Mouse (Mus musculus) midbrain, embryonic 14.5 days (tissue): ENCODE data around the gene Ptpn22. TPM values are rescaled to one million over a fixed set of nuclear protein-coding genes. Genes with fewer than 3 reads are reported as not detected.

ENCODE experiments used
- ATAC-seq: fragments of 200-750 bp; cut with Nextera tagmentation; 2 replicates; pipeline ENCODE4 v1.8.0; 2017; ENCODE audit warnings: moderate number of reproducible peaks, moderate library complexity; ENCODE audit not compliant: low FRiP score, low TSS enrichment
- DNase-seq: peaks from one replicate; pipeline ENCODE4 v3.0.0-alpha.2; 2015
- H3K27ac ChIP-seq: fragments of 300-500 bp; sonication (generic); replicated peaks from 2 replicates; pipeline ENCODE4 v1.5.1; 2014; ENCODE audit warnings: mild to moderate bottlenecking, low read depth, low read length, moderate library complexity
- H3K27me3 ChIP-seq: fragments of 300-500 bp; sonication (generic); 2 replicates; pipeline ENCODE4 v1.6.1; 2014; ENCODE audit warnings: low read length, control low read depth, mixed read lengths; ENCODE audit not compliant: control insufficient read depth, insufficient read depth
- H3K36me3 ChIP-seq: fragments of 300-500 bp; sonication (generic); 2 replicates; pipeline ENCODE4 v1.6.1; 2014; ENCODE audit warnings: low read length, control low read depth; ENCODE audit not compliant: control insufficient read depth, insufficient read depth
- H3K4me1 ChIP-seq: fragments of 300-500 bp; sonication (generic); 2 replicates; pipeline ENCODE4 v1.6.1; 2014; ENCODE audit warnings: mild to moderate bottlenecking, antibody characterized with exemption, low read length, control low read depth; ENCODE audit not compliant: control insufficient read depth, insufficient read depth
- H3K4me2 ChIP-seq: fragments of 300-500 bp; sonication (generic); 2 replicates; pipeline ENCODE4 v1.6.1; 2014; ENCODE audit warnings: mild to moderate bottlenecking, low read length, moderate library complexity
- H3K4me3 ChIP-seq: fragments of 300-500 bp; sonication (generic); replicated peaks from 2 replicates; pipeline ENCODE4 v1.5.1; 2014; ENCODE audit warnings: low read depth, low read length
- H3K9ac ChIP-seq: fragments of 300-500 bp; sonication (generic); replicated peaks from 2 replicates; pipeline ENCODE4 v1.6.1; 2014; ENCODE audit warnings: mild to moderate bottlenecking, low read length, moderate library complexity
- H3K9me3 ChIP-seq: fragments of 300-500 bp; sonication (generic); 2 replicates; pipeline ENCODE4 v1.6.1; 2016; ENCODE audit warnings: low read length, control low read depth, mixed read lengths; ENCODE audit not compliant: control insufficient read depth
- WGBS: fragments of 180-500 bp; shearing (Covaris S2); extraction: QIAGEN DNeasy Blood & Tissue Kit; methylation state at CpG from one replicate; pipeline ENCODE4 v1.1.7; 2014; 5-methylcytosine and 5-hydroxymethylcytosine counted together
- polyA plus RNA-seq: library from polyadenylated mRNA; unstranded; fragments of >200 nt; fragmentation: Nextera tagmentation; extraction: Ambion mirVana; gene quantifications from 2 replicates; pipeline ENCODE4 v1.2.1, GENCODE M21; 2014

Ptpn22 gene
- polyA plus RNA-seq, 1 experiment from 2014 or later = 0.26 TPM

DNA sequence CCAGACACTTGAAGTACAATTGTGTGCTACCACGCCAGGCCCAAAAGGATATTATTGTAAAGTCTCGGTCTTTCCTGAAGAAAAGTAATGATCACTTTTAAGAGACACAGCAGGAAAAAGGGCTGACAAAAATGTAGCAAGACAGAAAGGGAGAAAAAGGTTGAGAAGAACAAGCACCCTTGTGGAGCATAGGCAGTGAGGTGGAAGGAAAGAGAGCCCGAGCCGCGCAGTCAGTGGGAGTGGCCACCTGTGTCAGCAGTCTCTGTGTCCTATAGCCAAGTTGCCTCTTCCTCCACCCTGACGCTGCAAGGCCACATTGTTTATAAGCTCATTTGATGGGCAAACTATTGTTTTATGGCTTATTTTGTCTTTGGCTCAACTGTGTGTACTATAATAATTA is 67.9 kb downstream of the Ptpn22 start:
- no peak overlapping the region for H3K9ac ChIP-seq
- no peak for DNase-seq
- no peak overlapping the region for H3K27ac ChIP-seq
- WGBS = 72% methylated on average over 6 of the region's 6 CpGs
- H3K9me3 ChIP-seq = no peaks in the 10 kb centered on the region
- no peak overlapping the region for H3K4me2 ChIP-seq
- H3K4me3 ChIP-seq = no peak overlapping the region
- no peaks in the 10 kb centered on the region for H3K27me3 ChIP-seq
- H3K36me3 ChIP-seq = peaks cover 15% of the 10 kb centered on the region
- no peak for ATAC-seq
- peaks cover 11% of the 10 kb centered on the region; the same call in 1 of the 2 replicates for H3K4me1 ChIP-seq

GRCm38 (mm10) chr3:103944794-103945562 is 85.4 kb downstream of the Ptpn22 start:
- no peak overlapping the region for H3K9ac ChIP-seq
- ATAC-seq = no peak
- peak; percentile 43 for DNase-seq

GRCm38 (mm10) chr3:103948666-103949065 is 89.1 kb downstream of the Ptpn22 start:
- no peak overlapping the region for H3K9ac ChIP-seq
- no peaks in the 10 kb centered on the region for H3K9me3 ChIP-seq
- no peak overlapping the region for H3K27ac ChIP-seq
- no peaks in the 10 kb centered on the region for H3K36me3 ChIP-seq
- no peaks in the 10 kb centered on the region for H3K4me1 ChIP-seq
- H3K4me3 ChIP-seq = no peak overlapping the region
- 86% methylated on average over 7 of the region's 7 CpGs for WGBS
- no peak for DNase-seq
- no peaks in the 10 kb centered on the region for H3K27me3 ChIP-seq
- H3K4me2 ChIP-seq = no peak overlapping the region
- no peak for ATAC-seq

More at GRCm38 (mm10) chr3:103944794-103945562, 85.4 kb downstream of the Ptpn22 start:
- Histone ChIP-seq H3K4me1 (no peaks in the 10 kb centered on the region), H3K4me2 (no peak overlapping the region), H3K9me3 (no peaks in the 10 kb centered on the region), H3K4me3 (no peak overlapping the region), H3K27ac (no peak overlapping the region), H3K36me3 (no peaks in the 10 kb centered on the region), H3K27me3 (no peaks in the 10 kb centered on the region)
- 87% methylated on average over 1 of the region's 1 CpGs for WGBS

GRCm38 (mm10) chr3:103960622-103961021 is 101.0 kb downstream of the Ptpn22 start:
- Histone ChIP-seq H3K4me2 (no peak overlapping the region), H3K27ac (no peak overlapping the region), H3K36me3 (peaks cover 36% of the 10 kb centered on the region), H3K4me3 (no peak overlapping the region), H3K4me1 (no peaks in the 10 kb centered on the region), H3K9me3 (no peaks in the 10 kb centered on the region), H3K27me3 (no peaks in the 10 kb centered on the region), H3K9ac (no peak overlapping the region)
- no peak for DNase-seq
- WGBS = 93% methylated on average over 3 of the region's 3 CpGs
- ATAC-seq = no peak

Other genes with a start within 250 kb of the Ptpn22 start
- gene Atg4a-ps, start 213.7 kb upstream of the Ptpn22 start, polyA plus RNA-seq = 0.20 TPM in 1 of 2 replicates, not detected in the other
- 2.0 and 4.8 TPM in 2 replicates for gene Olfml3, start 121.8 kb upstream of the Ptpn22 start, polyA plus RNA-seq
- gene Gm10964, start 120.4 kb upstream of the Ptpn22 start, polyA plus RNA-seq = not detected in 2 replicates
- 18.9 and 22.1 TPM in 2 replicates for gene Hipk1, start 68.2 kb upstream of the Ptpn22 start, polyA plus RNA-seq
- 23.0 and 29.2 TPM in 2 replicates for gene Dclre1b, start 50.4 kb upstream of the Ptpn22 start, polyA plus RNA-seq
- 20.1 and 25.4 TPM in 2 replicates for gene Ap4b1, start 50.3 kb upstream of the Ptpn22 start, polyA plus RNA-seq
- 0.18 TPM in 1 of 2 replicates, not detected in the other for gene Gm43064, start 50.2 kb upstream of the Ptpn22 start, polyA plus RNA-seq
- 0.20 and 0.22 TPM in 2 replicates for gene Bcl2l15, start 27.2 kb upstream of the Ptpn22 start, polyA plus RNA-seq
- 29.3 and 29.5 TPM in 2 replicates for gene Rsbn1, start 54.3 kb downstream of the Ptpn22 start, polyA plus RNA-seq
- gene Phtf1, start 108.3 kb downstream of the Ptpn22 start, polyA plus RNA-seq = 24.7 and 35.9 TPM in 2 replicates